Mouse (Mus musculus) layer of hippocampus, postnatal 25 days (tissue): ENCODE results near the gene Chst5. TPM values are rescaled to one million over a fixed set of nuclear protein-coding genes. Genes with fewer than 3 reads are reported as not detected.

ENCODE experiments used
- DNase-seq, 2 experiments: peaks; one replicate each; pipeline ENCODE4 v3.0.0; 2022; ENCODE audit warnings: mixed read lengths in 2 of 2, low spot score in 1 of 2; ENCODE audit errors: extremely low spot score in 1 of 2
- total RNA-seq, 2 experiments: library from RNA; stranded (reverse); gene quantifications; 2 replicates each; pipeline ENCODE4 v1.2.3; 2021

Chst5 gene
- total RNA-seq, 2 experiments from 2014 or later, result 0.70 to 0.71 TPM

DNA sequence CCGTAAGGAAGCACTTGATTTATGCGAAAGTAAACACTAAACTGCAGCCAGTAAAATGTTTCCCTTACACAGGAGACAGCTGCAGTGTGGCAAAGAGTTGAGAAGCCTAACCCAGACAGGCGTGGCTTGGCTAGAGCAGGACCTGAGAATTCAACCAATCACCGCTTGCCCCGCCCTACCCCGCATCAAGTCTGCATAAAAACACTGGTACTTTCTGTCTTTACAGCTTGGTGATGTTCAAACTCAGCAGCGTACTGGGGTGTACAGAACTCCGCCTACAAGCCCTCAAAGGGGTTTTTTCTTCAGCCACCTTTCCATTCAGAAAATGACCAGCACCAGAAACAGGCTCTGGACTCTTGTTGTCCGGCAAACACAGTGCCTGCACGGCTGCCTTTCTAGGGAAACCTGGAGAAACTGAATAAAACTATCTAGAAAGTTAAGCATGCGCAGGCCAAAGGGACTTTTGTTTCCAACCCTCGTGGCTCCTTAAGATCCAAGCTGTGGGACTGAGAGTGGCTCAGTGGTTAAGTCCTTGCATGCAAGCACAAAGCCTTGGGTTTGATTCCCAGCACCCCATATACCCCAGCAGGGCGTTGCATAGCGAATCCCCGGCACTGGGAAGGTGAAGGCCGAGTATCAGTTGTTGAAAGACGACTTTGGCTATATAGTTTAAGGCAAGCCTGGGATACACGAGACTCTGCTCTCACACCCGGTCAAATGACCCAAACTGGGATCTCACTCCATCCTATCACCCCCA lies 22.5 kb upstream of the Chst5 start:
- no peak for DNase-seq

DNA sequence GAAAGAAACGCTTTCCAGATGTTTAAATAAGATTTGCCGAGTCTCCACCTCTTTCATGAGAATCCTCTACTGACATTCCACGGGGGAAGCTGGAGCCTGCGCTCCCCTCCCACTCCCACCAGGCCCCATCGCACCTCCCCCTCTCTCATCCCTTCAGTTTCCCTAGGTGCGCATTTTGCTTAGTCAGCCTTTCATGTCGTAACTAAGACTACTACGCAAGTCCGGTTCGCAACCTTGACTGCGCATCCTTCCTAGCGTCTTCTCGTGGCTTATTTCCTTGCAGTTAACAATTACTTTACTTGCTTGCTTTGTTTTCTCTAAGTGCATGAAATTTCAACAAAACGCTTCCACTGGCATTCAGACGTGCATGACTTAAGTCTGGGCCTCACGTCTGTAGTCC lies 21.5 kb upstream of the Chst5 start:
- no peak for DNase-seq

DNA sequence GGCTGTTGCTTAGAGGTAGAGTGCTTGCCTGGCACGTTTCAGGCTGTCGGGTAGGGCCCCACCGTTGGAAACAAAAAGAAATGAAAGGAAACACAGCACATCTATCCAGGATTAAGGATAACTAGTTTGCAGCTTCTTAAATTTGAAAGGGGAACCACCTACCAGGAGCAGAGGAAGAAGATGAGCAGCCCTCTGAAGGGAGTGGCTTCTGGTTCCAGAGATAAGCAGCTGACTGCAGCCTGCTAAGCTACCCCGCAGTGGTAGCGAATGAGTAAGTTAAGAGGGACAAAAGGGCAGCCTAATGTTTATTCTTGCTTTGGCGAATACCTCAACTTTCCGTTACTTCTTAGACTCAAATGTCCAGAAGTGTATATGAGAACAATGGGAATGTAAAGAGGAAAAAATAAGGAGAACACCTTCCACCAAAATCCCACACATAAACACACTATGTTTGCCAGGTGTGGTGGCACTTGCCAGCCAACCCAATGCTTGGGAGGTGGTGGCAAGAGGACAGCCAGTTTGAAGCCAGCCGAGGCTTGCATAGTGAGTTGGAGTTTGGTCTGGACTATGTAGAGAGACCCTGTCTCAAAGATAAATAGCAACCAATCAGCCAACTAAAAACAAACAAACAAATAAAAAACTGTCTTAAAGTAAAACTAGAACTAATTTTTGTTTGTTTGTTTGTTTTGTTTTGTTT lies 19.5 kb upstream of the Chst5 start:
- no peak for DNase-seq

DNA sequence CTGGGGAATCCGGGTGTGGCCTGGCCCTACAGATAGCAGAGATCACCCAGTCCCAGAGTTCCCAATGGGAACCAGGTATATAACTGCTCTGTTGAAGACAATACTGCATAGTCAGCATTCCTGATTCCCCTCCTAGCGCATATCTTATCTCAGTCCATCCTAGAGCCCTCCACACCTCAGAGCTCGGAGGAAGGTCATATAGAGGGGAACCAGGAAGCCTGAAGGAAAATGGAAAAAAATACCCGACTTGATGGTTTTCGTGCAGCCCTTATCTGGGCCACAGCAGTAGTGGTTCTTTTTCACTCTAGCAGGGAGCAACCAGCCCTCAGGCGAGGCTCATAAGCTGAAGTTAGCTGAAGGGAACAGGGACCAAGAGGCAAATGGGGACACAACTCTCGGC lies 14.7 kb upstream of the Chst5 start:
- DNase-seq, result no peak

DNA sequence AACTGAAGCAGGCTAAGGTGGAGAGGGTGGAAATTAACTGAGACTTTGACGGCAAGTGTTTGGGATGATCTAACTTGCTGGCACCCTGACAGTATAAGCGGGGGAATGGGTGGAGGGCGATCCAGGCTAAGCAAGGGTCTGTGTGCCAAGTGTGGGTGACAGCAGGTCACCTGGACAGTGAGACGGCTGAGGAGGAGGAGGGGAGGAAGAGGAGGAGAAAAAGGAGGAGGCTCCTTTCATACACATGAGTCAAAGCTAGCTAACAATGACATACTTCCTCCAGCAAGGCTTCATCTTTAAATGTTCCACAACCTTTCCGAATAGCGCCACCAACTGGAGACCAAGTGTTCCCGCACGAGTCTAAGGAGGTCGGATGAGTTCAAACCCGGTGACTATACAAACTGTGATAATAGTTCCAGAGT lies 13.1 kb upstream of the Chst5 start:
- DNase-seq, result peak in 1 of 2 experiments; percentile 51

DNA sequence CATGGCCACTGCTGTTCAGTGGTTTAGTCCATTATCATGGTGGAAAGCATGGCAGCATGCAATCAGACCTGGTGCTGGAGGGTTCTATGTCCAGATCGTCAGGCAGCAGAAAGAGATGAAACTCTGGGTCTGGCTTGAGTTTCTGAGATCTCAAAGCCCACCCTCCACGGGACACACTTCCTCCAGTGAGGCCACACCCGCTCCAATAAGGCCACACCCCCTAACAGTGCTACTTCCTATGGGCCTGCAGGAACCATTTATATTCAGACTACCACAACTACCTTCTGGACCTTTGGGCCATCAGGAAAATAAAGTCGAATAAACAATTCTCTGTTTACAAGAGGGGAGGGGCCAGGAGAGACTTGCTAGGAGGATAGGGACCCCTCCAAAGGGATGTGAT lies 10.7 kb upstream of the Chst5 start:
- no peak for DNase-seq

DNA sequence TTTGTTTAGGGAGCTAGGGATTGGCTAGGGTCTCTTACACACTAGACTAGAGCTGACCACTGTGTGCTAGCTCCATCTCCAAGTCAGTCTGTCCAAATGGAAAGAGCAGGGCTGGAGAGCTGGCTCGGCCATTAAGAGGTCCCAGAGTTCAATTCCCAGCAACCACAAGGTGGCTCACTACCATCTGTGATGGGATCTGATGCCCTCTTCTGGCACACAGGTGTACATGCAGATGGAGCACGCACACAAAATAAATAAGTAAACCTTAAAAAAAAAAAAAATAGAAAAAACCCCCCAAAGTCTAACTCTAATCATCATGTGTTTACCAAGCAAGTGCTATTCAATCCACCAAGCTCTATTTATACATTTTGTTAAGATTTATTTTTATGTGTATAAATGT lies 9.4 kb upstream of the Chst5 start:
- DNase-seq, result no peak

DNA sequence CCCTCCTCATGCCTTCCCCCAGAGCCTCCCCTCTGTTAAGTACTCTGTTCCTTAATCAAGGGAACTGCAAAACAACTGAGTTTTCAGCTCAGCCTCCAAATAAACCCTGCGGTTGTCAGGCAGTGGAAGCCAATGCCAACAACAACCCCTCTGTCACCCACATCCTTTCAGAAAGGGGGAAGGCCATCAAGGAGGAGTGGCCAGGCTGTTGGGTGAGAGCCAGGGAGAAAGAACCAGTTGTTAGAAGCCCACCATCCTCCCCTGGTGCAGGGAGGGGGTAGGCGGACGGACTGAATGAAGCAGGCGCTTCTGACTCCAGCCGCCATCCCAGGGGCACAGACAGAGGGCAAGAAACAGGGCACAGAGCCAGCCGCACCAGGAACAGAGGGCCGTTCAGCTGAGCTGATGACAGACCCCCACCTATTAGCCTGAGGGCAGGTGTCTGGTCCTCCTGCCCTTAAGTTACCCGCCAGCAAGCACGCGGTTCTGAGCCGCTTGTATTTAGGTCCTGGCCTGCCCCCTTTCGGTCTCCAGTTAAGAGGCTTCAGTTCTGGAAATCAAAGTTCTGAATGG lies 2.7 kb upstream of the Chst5 start:
- no peak for DNase-seq

DNA sequence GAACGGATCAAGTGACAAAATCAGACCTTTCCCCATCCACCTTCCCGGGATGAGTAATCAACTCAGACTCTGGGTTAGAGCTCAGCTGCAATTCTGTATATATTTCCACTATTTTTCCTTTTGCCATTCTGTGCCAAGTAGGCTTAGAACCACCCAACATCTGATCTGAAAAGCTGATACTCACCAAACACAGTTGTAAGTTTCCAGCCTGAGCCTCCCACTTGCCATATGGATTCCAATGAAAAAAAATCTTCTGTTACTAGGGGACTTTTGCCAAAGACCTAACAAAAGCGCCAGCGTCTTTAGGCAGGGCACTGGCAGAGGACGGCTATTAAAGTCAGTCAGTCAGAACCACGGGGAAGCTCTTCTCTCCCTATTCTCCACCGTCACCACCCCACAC lies 1.3 kb upstream of the Chst5 start:
- no peak for DNase-seq

DNA sequence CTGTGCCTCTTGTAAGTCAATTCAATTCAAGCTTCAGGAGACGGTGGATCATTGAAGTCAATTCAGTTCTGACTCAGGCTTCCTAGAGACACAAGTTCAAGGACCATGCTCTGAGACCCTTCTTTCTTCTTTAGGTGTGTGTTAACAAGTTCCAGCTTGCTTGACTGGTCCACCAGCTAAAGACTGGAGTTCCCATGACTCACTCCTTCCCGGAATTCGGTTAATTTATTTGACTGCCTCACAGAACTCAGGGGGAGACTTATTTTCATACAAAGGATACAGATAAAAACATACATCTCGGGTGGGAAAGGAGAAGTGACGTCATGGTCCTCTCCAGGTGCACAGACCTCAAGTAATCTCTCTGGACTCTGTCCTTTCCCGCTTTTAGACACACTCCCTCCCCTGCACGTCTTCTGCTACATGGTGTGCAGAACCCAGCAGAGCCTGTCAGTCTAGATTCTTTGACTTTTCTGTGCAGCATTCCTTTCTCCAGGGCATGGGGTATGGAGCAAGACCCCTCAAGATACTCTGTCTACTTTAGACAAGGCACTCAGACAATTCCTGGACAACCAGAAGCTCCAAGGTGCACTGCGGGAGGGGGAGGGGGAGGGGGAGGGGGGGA lies 4.6 kb downstream of the Chst5 start:
- DNase-seq, result no peak

DNA sequence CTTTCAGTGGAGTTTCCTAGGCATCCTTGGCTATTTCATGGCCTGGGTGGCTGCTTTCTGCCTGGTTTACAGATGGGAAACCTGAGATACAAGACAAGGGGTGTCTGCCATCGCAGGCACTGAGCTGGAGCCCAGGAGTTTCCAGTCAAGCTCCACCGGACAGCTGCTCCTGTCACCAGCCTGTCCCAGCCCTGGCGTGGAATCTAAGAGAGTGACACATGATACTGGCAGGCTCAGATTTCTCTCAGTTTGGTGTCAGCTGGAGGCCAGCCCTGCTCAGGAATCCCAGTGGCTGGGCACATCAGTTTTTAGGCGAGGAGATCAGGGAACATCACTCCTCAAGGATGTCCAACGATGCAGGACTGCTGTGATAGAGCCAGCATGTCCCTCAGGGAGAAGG lies 8.2 kb downstream of the Chst5 start:
- no peak for DNase-seq

DNA sequence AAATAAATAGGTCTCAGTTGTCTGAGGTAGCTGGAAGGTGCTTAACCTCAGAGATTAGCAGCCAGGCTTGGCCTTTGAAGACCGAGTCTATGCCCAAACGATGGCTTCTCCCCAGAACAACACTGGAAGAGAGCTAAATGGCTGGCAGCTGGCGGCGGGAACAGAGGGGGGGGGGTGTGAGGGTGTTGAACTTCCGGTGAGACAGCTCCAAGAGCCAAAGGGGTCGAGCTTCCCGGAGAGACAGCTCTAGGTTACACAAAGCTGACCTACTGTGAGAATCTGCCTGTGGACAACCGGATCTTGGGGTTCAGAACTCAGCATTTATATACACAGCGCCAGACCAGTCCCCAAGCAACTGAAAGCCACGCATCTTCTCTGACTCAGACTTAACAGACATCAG lies 11.7 kb downstream of the Chst5 start:
- DNase-seq, result no peak

DNA sequence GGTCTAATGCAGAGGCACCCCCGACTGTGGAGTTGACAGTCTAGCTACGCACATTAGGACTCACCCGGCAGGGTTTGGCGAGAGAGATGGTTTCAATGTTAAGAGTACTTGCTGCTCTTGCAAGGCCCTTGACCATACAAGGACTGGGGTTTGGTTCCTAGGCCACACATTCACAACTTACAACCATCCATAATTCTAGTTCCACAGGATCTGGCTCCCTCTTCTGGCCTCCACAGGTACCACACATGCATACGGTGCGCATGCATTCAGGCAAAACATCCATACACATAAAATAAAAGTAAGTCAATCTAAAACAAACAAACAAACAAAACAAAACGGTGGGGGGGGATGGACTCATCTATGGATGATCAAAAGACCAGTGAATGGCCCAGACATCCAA lies 15.3 kb downstream of the Chst5 start:
- DNase-seq, result no peak

DNA sequence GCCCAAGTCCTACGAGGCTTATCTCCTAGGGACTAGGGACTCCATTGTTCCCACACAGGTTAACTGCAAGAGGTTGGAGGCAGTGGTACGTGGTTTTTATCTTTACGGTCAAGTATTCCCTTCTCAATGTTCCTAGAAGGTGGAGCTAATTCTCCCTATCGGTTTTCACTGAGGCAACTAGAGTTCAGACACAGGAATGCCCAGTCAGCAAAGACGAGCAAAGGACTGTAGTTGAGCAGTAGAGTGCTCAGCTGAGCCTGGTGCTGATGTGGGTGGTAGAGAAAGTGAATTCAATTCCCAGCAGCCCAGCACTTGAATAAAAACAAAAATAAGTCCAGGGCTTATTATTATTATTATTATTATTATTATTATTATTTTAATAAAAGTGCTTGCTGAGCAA lies 17.6 kb downstream of the Chst5 start:
- no peak for DNase-seq

DNA sequence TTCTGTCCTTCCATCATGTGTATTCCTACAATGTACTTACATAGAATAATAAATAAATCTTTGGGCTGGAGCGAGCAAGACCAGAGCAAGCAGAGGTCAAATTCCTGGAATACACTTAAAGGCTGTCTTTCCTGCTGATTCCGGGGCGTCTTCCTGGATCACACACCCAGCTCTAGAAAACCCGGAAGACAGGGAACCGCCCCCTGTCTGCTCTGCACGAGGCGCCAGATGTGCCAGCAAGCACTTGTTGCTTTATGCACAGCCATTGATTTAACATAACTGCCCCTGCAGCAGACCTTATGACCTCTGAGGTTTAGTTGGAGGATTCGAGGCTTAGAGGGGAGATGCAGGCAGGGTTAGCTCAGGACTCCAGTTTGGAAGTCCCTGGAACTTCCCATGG lies 18.3 kb downstream of the Chst5 start:
- no peak for DNase-seq

DNA sequence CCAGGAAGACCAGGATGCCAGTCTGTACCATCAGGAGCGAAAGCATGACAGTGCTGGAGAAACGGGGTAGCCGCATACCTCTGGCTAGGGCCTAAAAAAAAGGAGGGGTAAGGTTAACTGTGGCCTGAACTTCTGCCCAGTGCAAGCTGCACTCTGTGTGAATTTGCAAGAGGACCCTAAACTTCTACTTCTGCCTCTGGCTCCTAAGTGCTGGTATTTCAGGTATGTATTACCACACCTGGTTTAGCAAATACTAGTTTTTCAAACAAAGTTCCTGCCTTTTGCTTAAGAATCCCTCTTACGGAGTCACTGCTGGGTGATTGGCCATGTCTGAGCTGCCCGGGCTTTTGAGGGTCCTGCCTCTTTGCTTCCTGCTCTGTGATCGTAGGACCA lies 19.3 kb downstream of the Chst5 start:
- no peak for DNase-seq

DNA sequence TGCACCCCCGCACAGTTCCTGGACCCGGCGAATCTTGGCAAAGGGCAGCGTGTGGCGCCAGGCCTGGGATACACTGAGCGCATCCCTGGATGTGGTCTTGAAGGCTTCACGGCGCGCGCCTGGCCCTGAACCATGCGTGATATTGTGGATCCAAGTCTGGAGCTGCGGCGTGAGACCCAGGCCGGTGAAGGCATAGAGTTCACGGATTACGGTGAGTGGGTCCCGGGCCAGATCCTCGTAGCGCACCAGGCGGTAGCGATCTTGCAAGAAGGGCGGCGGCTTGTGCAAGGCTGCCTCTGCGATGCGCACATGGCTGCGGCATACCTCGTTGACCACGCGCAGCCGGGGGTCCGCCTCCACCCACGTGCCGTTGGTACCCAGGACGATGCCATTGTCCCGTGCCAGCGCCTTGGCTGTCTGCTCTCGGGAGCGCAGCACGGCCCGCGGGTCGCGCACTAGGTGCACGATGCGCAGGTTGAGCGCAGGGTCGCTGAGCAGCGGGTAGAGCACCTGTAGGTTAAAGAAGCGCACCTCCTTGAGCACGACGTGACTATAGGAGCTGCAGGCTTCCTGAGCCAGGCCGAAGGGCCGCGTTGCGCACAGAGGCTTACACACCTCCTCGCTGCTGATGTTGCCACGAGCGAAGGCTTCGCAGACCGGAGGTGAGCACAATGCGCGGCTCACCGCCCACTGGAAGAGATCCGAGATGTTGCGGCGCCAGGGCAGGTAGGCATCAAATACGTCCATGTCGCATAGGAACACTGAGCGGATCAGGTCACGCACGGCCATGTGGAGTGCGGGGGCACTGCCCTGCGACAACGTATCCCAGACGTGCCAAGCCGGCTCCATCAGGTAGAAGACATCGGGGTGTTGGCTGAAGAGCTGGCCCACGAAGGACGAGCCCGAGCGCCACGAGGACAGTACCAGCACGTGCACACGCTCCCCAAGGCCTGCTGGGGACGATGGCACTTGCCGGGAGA lies 20.0 kb downstream of the Chst5 start:
- no peak for DNase-seq

DNA sequence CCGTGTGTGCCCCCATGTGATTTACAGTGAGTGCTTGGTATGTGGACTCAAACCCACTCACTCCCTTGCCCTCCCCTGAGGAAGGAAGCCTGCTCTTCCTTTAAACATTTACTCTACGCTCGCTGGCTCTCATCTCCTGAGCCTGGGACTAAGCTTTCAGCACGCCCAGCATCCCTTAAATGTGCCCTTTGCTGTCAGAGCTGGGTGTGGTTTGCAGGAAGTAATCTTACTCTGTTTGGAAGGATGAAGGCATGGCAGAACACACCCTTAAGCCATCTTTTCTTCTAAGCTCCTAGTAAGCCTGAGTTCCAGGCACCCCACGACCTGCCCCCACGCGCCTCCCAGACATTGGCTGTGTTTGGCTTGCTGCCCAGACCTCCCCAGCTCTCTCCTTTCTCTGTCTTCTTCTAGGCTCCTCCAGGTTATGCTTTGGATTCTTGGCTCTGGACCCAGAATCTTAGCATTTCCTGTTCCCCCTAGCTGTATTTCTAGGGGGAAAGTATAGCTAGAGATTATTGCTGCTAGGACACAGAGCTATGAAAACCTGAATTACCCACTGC lies 22.1 kb downstream of the Chst5 start:
- no peak for DNase-seq

DNA sequence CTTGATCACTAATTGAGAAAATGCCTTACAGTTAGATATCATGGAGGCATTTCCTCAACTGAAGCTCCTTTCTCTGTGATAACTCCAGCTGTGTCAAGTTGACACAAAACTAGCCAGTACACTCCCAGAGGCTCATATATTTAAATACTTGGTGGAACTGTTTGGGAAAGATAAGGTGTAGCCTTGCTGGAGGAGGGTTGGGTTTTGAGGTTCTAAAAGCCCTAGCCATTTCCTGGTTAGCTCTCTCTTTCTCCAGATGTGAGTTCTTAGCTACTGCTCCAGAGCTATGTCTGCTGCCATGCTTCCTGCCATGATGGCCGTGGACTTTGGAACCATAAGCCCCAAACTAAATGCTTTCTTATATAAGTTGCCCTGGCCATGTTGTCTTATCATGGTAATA lies 22.8 kb downstream of the Chst5 start:
- no peak for DNase-seq

DNA sequence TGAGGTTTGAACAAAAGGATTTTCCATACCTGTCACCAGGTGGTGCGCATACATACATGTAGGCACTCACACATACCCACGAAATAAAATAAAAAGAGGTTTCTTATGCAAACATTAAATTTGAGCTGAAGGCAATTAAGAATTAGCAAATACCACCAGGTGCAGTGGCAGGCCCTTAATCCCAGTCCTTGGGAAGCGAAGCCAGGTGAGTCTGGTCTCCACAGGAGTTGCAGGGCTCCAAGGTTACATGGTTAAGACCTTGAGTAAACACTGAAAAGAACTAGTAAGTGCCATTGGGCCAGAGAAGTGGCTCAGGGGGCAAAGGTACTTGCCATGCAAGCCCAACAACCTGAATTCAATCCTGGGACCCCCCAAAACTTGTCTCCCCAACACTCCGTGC lies 26.6 kb downstream of the Chst5 start:
- no peak for DNase-seq
